Mouse (Mus musculus) adrenal gland, adult 8-10 months (tissue): ENCODE results near the gene Eif2ak4. TPM values are rescaled to one million over a fixed set of nuclear protein-coding genes. Genes with fewer than 3 reads are reported as not detected.

Experiments
- DNase-seq: peaks from one replicate; pipeline ENCODE4 v3.0.0; 2022
- total RNA-seq, 4 experiments: library from RNA; stranded (reverse); gene quantifications; 2 replicates each; pipeline ENCODE4 v1.2.4; 2022

Eif2ak4 gene
- total RNA-seq, 4 experiments from 2014 or later: 17.1 to 32.5 (median 26.1) TPM

- peak; percentile 94 for DNase-seq
These were observed 122.3 kb downstream of the Eif2ak4 start for GRCm38 (mm10) chr2:118510447-118511310.

- DNase-seq: no peak
These were observed 123.5 kb downstream of the Eif2ak4 start for GRCm38 (mm10) chr2:118511779-118512417.

GRCm38 (mm10) chr2:118512418-118513377 lies 124.3 kb downstream of the Eif2ak4 start:
- no peak for DNase-seq

GRCm38 (mm10) chr2:118520042-118520933 lies 131.9 kb downstream of the Eif2ak4 start:
- DNase-seq: no peak

- DNase-seq: no peak
These were observed 133.8 kb downstream of the Eif2ak4 start for GRCm38 (mm10) chr2:118522265-118522664.

- no peak for DNase-seq
These were observed 134.8 kb downstream of the Eif2ak4 start for GRCm38 (mm10) chr2:118523163-118523730.

- no peak for DNase-seq
These were observed 136.4 kb downstream of the Eif2ak4 start for GRCm38 (mm10) chr2:118524811-118525210.

Other genes with a start within 250 kb of the Eif2ak4 start
- gene Fsip1, start 131.7 kb upstream of the Eif2ak4 start, total RNA-seq: under 1 TPM; 0.26 to 0.77 (median 0.43) TPM
- 1 to 10 TPM; 4.2 to 5.8 (median 5.0) TPM for gene Gpr176, start 15.2 kb upstream of the Eif2ak4 start, total RNA-seq
- 100 to 1,000 TPM; 238 to 265 (median 255) TPM for gene Srp14, start 91.1 kb downstream of the Eif2ak4 start, total RNA-seq
- gene Bmf, start 161.1 kb downstream of the Eif2ak4 start, total RNA-seq: 10 to 100 TPM; 13.2 to 29.5 (median 19.2) TPM
- gene Bub1b, start 209.6 kb downstream of the Eif2ak4 start, total RNA-seq: 1 to 10 TPM; 3.7 to 8.2 (median 4.8) TPM